Mouse (Mus musculus) kidney, postnatal 0 days (tissue): ENCODE measurements at regions not wholly inside any gene's neighbourhood (a gene's known extent, or its start where the extent isn't known, plus 50 kb on each side); places are given as distances from the start of the nearest gene placed in this dataset.

Experiments used
- ATAC-seq: fragments of 200-750 bp; cut with Nextera tagmentation; replicated peaks from 2 replicates; pipeline ENCODE4 v1.8.0; 2017; ENCODE audit warnings: low read depth, moderate number of reproducible peaks, moderate TSS enrichment, moderate library complexity; ENCODE audit not compliant: low FRiP score
- DNase-seq: peaks from one replicate; pipeline ENCODE4 v3.0.0-alpha.2; 2016; ENCODE audit warnings: low spot score
- H3K27ac ChIP-seq: fragments of 300-500 bp; sonication (generic); 2 replicates; pipeline ENCODE4 v1.5.1; 2014; ENCODE audit warnings: mild to moderate bottlenecking
- H3K27me3 ChIP-seq: fragments of 300-500 bp; sonication (generic); 2 replicates; pipeline ENCODE4 v1.6.1; 2014; ENCODE audit warnings: low read length, mixed read lengths; ENCODE audit not compliant: insufficient read depth
- H3K36me3 ChIP-seq: fragments of 300-500 bp; sonication (generic); 2 replicates; pipeline ENCODE4 v1.6.1; 2014; ENCODE audit warnings: low read length, mixed read lengths; ENCODE audit not compliant: insufficient read depth
- H3K4me1 ChIP-seq: fragments of 300-500 bp; sonication (generic); replicated peaks from 2 replicates; pipeline ENCODE4 v1.6.1; 2014; ENCODE audit warnings: antibody characterized with exemption, low read length, mixed read lengths; ENCODE audit not compliant: insufficient read depth
- H3K4me2 ChIP-seq: fragments of 300-500 bp; sonication (generic); 2 replicates; pipeline ENCODE4 v1.6.1; 2014; ENCODE audit warnings: mild to moderate bottlenecking, low read length, moderate library complexity, mixed read lengths
- H3K4me3 ChIP-seq: fragments of 300-500 bp; sonication (generic); replicated peaks from 2 replicates; pipeline ENCODE4 v1.5.1; 2014; ENCODE audit warnings: low read depth, low read length
- H3K9ac ChIP-seq: fragments of 300-500 bp; sonication (generic); 2 replicates; pipeline ENCODE4 v1.6.1; 2014; ENCODE audit warnings: low read depth, low read length
- H3K9me3 ChIP-seq: fragments of 300-500 bp; sonication (generic); replicated peaks from 2 replicates; pipeline ENCODE4 v1.6.1; 2016; ENCODE audit warnings: low read length, inconsistent platforms, mixed read lengths
- CTCF ChIP-seq: IDR thresholded peaks from 2 replicates; pipeline ENCODE4 v1.5.1; 2016; ENCODE audit warnings: antibody characterized with exemption, low read depth, mild to moderate bottlenecking, moderate library complexity
- WGBS: fragments of 180-500 bp; shearing (Covaris S2); extraction: QIAGEN DNeasy Blood & Tissue Kit; methylation state at CpG from one replicate; pipeline ENCODE4 v1.1.7; 2014; 5-methylcytosine and 5-hydroxymethylcytosine counted together

DNA sequence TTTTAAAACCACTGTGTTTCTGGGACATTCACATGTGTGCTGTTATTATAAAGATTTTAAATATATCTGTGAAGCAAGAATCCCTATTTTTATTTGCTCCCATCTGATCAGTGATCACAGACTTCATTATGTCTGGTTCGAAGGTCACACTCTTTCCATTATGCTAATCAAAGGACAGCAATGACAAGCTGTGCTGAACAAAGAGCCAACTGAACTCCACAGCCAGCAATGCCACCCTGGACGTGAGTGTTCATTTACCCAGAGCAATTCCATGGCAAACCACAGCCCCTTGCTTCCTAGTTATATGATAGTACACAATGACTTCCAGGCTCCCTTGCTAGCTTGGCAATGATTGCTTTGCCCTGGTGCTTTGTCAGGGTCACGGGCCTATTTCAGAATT, 55.6 kb upstream of the Ccdc190 start:
- no peaks in the 10 kb centered on the region for H3K27me3 ChIP-seq
- no peaks in the 10 kb centered on the region for H3K36me3 ChIP-seq
- no peak overlapping the region for H3K27ac ChIP-seq
- no peak overlapping the region for H3K4me2 ChIP-seq
- TF ChIP-seq CTCF, result no peak
- 43% methylated on average over 3 of the region's 3 CpGs for WGBS
- ATAC-seq (no peak), DNase-seq (no peak)
- no peaks in the 10 kb centered on the region for H3K4me1 ChIP-seq
- no peak overlapping the region for H3K4me3 ChIP-seq
- H3K9me3 ChIP-seq, result no peaks in the 10 kb centered on the region
- no peak overlapping the region for H3K9ac ChIP-seq

DNA sequence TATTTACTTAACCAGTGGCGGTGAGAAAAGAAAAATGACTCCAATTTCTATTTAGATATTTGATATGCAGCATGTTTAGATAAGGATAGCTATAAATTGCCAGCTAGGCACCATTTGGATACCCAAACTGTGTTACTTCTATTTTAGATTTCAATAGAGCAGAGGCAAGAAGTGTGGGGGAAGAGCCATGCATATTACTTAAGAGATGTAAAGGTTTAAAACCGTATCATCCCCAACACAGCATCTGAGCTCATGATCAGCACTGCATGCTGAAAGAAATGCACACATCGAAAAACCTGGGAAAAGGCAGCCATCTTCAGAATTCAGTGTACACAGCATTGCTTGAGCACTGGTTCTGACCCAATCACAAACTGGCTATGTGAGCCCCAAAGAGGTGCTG, 59.8 kb upstream of the Ccdc190 start:
- no peak for ATAC-seq
- H3K4me1 ChIP-seq, result no peaks in the 10 kb centered on the region
- no peak for DNase-seq
- no peak overlapping the region for H3K27ac ChIP-seq
- H3K9ac ChIP-seq, result no peak overlapping the region
- no peak overlapping the region for H3K4me3 ChIP-seq
- H3K36me3 ChIP-seq, result no peaks in the 10 kb centered on the region
- no peaks in the 10 kb centered on the region for H3K27me3 ChIP-seq
- WGBS, result 36% methylated on average over 3 of the region's 3 CpGs
- no peaks in the 10 kb centered on the region for H3K9me3 ChIP-seq
- TF ChIP-seq CTCF, result no peak
- H3K4me2 ChIP-seq, result no peak overlapping the region

DNA sequence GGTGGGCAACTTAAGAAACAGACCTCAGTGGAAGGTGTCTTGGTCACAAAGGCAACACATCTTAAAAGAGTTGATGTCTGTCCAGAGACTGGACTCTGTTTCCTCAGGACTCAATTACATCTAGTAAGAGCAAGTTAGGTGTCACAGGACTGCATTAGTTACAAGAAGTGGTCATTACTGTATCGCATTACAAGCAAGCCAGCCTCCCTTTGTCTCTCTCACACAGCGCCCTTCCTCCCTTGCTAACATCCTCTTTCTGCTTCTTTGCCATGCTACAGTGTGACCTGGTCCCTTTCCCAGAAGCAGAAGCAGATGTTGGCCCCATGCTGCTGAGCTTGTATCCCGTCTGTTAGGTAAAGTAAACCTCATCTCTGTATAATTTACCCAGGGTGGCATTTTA, 61.0 kb upstream of the Ccdc190 start:
- Histone ChIP-seq H3K27ac (no peak overlapping the region), H3K4me1 (no peaks in the 10 kb centered on the region), H3K4me2 (no peak overlapping the region), H3K4me3 (no peak overlapping the region), H3K27me3 (no peaks in the 10 kb centered on the region), H3K9me3 (no peaks in the 10 kb centered on the region), H3K9ac (no peak overlapping the region), H3K36me3 (no peaks in the 10 kb centered on the region)
- TF ChIP-seq CTCF, result no peak
- ATAC-seq, result no peak
- WGBS, result 18% methylated on average over 3 of the region's 3 CpGs
- peak; percentile 63 for DNase-seq

DNA sequence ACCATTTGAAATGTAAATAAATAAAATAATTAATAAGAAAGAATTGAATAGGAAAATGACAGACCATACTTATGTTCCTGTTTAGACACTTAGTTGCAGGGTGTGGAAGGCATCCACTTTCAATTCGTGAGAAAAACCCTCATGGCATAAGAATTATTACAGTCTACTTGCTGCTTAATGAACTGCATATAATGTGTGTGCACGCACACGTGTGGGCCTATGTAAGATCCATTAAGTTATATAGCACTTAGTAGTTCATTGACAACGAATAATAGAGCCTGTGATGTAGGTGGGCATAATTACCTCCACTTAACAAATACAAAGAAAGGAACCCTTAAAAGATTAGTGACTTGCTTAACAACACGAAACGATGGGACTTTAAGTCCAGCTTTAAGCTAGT, 61.6 kb upstream of the Ccdc190 start:
- ATAC-seq (no peak), DNase-seq (no peak)
- Histone ChIP-seq H3K4me2 (no peak overlapping the region), H3K4me3 (no peak overlapping the region), H3K36me3 (no peaks in the 10 kb centered on the region), H3K27me3 (no peaks in the 10 kb centered on the region), H3K9me3 (no peaks in the 10 kb centered on the region), H3K9ac (no peak overlapping the region), H3K27ac (no peak overlapping the region), H3K4me1 (no peaks in the 10 kb centered on the region)
- WGBS, result 33% methylated on average over 6 of the region's 6 CpGs
- no peak for TF ChIP-seq CTCF

DNA sequence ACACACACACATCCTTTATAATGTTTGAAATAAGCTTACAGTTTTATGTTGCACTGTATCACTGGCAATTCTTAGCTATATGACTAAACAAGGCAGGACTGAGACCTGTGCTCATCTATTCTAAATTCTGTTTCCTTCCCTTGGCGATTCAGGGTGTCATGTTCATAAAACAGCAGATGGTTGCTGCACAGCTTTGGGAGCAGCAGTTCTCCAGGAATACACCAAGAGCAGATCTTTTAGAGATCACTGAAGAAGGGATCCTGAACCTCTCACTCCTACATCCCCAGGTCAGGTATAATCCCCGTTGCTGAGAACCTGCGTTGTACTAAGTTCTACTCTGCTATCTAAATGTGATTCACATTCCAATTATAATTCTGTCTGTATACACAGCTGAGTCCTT, 69.4 kb upstream of the Ccdc190 start:
- H3K9ac ChIP-seq, result no peak overlapping the region

DNA sequence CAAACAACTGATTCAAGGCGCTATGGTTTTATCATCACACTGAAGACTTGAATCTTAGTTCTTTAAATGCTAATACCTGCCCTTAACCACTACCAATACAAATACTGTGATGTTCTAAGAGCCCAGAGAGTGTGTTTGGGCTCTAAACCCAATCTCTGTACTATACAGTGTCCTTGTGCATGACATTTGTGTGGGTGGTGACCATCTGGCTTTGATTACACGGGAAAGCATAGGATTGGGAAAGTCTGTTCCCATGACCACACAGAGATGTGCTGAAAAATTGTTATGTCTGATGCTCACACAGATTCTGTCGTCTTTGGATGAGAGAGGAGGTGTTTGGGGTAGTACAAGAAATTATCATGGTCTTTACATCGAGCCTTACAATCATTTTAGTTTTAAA, 76.8 kb upstream of the Ccdc190 start:
- Histone ChIP-seq H3K27me3 (no peaks in the 10 kb centered on the region), H3K4me3 (no peak overlapping the region), H3K27ac (no peak overlapping the region), H3K4me2 (no peak overlapping the region), H3K4me1 (no peaks in the 10 kb centered on the region), H3K36me3 (no peaks in the 10 kb centered on the region), H3K9me3 (no peaks in the 10 kb centered on the region), H3K9ac (no peak overlapping the region)
- TF ChIP-seq CTCF, result no peak
- ATAC-seq, result no peak
- WGBS, result 56% methylated on average over 4 of the region's 4 CpGs
- DNase-seq, result no peak

More for the DNA sequence above, 69.4 kb upstream of the Ccdc190 start:
- Histone ChIP-seq H3K27me3 (no peaks in the 10 kb centered on the region), H3K4me2 (no peak overlapping the region), H3K4me1 (no peaks in the 10 kb centered on the region), H3K4me3 (no peak overlapping the region), H3K36me3 (no peaks in the 10 kb centered on the region), H3K27ac (no peak overlapping the region), H3K9me3 (no peaks in the 10 kb centered on the region)
- DNase-seq (no peak), ATAC-seq (no peak)
- 85% methylated on average over 3 of the region's 3 CpGs for WGBS
- no peak for TF ChIP-seq CTCF

DNA sequence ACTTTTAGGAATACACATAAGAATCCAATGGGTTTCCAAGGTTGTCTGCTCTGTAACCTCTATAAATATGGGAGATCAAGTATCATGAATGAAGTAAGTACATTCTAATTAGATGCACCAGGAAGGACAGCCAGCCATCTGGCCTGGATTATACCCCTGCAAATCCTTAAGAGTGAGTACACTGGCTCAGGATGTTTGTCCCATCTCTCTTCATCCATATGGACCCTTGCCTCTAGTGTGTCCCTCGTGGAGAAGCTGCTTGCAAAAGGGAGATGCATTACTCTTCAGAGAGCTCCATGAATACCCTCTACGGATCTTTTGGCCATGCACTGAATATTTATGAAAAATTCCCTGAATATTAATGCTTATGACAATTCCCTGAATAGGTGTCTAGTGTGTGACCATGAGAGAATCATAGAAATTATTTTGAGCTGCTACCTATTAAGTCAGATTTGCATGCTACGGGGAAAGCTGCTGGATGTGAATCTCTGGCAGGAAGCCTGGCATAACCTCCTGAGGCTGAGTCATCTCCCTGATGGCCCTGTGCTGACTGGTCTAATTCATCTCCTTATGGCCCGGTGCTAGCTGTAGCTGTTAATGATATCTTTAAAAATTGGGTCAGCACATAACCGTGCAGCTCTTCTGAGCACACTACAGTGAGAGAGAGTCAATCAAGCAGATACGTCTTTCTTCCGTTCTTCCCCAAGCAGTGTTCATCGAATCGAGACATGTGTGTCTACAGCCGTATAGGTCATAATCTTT, 80.0 kb upstream of the Ccdc190 start:
- no peaks in the 10 kb centered on the region for H3K9me3 ChIP-seq
- no peaks in the 10 kb centered on the region for H3K4me1 ChIP-seq
- WGBS, result 77% methylated on average over 10 of the region's 10 CpGs
- no peak overlapping the region for H3K27ac ChIP-seq
- ATAC-seq (no peak), DNase-seq (no peak)
- no peak overlapping the region for H3K9ac ChIP-seq
- TF ChIP-seq CTCF, result no peak
- H3K4me3 ChIP-seq, result no peak overlapping the region
- no peaks in the 10 kb centered on the region for H3K36me3 ChIP-seq
- H3K27me3 ChIP-seq, result no peaks in the 10 kb centered on the region
- H3K4me2 ChIP-seq, result no peak overlapping the region
